Mouse (Mus musculus) olfactory bulb, adult 2 months (tissue): Measurements from ENCODE around the gene Pde10a. TPM values are rescaled to one million over a fixed set of nuclear protein-coding genes. Genes with fewer than 3 reads are reported as not detected.

Experiments
- H3K27ac ChIP-seq: fragments of 200-500 bp; 2 replicates; pipeline ENCODE4 v1.5.1; 2012; ENCODE audit warnings: low read depth, low read length; ENCODE audit not compliant: insufficient read depth
- H3K4me1 ChIP-seq: fragments of 200-500 bp; 2 replicates; pipeline ENCODE4 v1.6.1; 2012; ENCODE audit warnings: low read length; ENCODE audit not compliant: control insufficient read depth, insufficient read depth
- H3K4me3 ChIP-seq: fragments of 200-500 bp; 2 replicates; pipeline ENCODE4 v1.5.1; 2012; ENCODE audit warnings: mild to moderate bottlenecking, low read depth, low read length, moderate library complexity; ENCODE audit not compliant: insufficient read depth
- CTCF ChIP-seq: fragments of 200-500 bp; IDR thresholded peaks from 2 replicates; pipeline ENCODE4 v1.5.1; 2012; ENCODE audit warnings: low read depth, mild to moderate bottlenecking, low read length, moderate library complexity; ENCODE audit not compliant: insufficient read depth
- POLR2A ChIP-seq: fragments of 200-500 bp; IDR thresholded peaks from 2 replicates; pipeline ENCODE4 v1.6.1; 2012; ENCODE audit warnings: mild to moderate bottlenecking, low read depth, low read length, moderate library complexity; ENCODE audit not compliant: insufficient read depth
- WGBS: fragments of 180-500 bp; shearing (Covaris S2); methylation state at CpG from one replicate; pipeline ENCODE4 v1.1.7; 2018; 5-methylcytosine and 5-hydroxymethylcytosine counted together
- polyA plus RNA-seq: library from polyadenylated mRNA; stranded (reverse); fragments of >200 nt; gene quantifications from 2 replicates; pipeline ENCODE4 v1.2.4, GENCODE M21; 2012; ENCODE audit warnings: low replicate concordance; ENCODE audit not compliant: missing spikeins, insufficient read depth, insufficient read length

Pde10a gene
- polyA plus RNA-seq, 1 experiment, result not detected

GRCm38 (mm10) chr17:8815864-8816263 lies 290.7 kb downstream of the Pde10a start:
- peaks cover 12% of the 10 kb centered on the region for H3K4me1 ChIP-seq
- H3K27ac ChIP-seq, result no peak overlapping the region
- H3K4me3 ChIP-seq, result no peak overlapping the region
- no peak for TF ChIP-seq CTCF
- no peak for TF ChIP-seq POLR2A
- 80% methylated on average over 5 of the region's 5 CpGs for WGBS

- no peak for TF ChIP-seq CTCF
- TF ChIP-seq POLR2A, result no peak
- peaks cover 6% of the 10 kb centered on the region for H3K4me1 ChIP-seq
- no peak overlapping the region for H3K4me3 ChIP-seq
- 87% methylated on average over 13 of the region's 13 CpGs for WGBS
- H3K27ac ChIP-seq, result no peak overlapping the region
Measured at GRCm38 (mm10) chr17:8818675-8819074, 293.5 kb downstream of the Pde10a start.

- H3K27ac ChIP-seq, result no peak overlapping the region
- H3K4me1 ChIP-seq, result peaks cover 4% of the 10 kb centered on the region; the same call in 1 of the 2 replicates
- 86% methylated on average over 7 of the region's 7 CpGs for WGBS
- TF ChIP-seq POLR2A (no peak), CTCF (no peak)
- no peak overlapping the region for H3K4me3 ChIP-seq
Measured at GRCm38 (mm10) chr17:8823548-8823947, 298.4 kb downstream of the Pde10a start.

GRCm38 (mm10) chr17:8827204-8827603 lies 302.0 kb downstream of the Pde10a start:
- H3K4me3 ChIP-seq, result no peak overlapping the region
- no peak overlapping the region for H3K27ac ChIP-seq
- 65% methylated on average over 9 of the region's 9 CpGs for WGBS
- TF ChIP-seq CTCF (no peak), POLR2A (no peak)
- H3K4me1 ChIP-seq, result peaks cover 7% of the 10 kb centered on the region; the same call in 1 of the 2 replicates

GRCm38 (mm10) chr17:8831001-8831400 lies 305.8 kb downstream of the Pde10a start:
- H3K4me3 ChIP-seq, result no peak overlapping the region
- WGBS, result 80% methylated on average over 5 of the region's 5 CpGs
- TF ChIP-seq CTCF, result no peak
- no peak for TF ChIP-seq POLR2A

GRCm38 (mm10) chr17:8836292-8836691 lies 311.1 kb downstream of the Pde10a start:
- H3K4me3 ChIP-seq, result no peak overlapping the region
- 95% methylated on average over 5 of the region's 5 CpGs for WGBS
- no peak for TF ChIP-seq POLR2A
- TF ChIP-seq CTCF, result no peak
- no peak overlapping the region for H3K27ac ChIP-seq
- H3K4me1 ChIP-seq, result peaks cover 9% of the 10 kb centered on the region; the same call in 1 of the 2 replicates

More at GRCm38 (mm10) chr17:8831001-8831400, 305.8 kb downstream of the Pde10a start:
- Histone ChIP-seq H3K27ac (no peak overlapping the region), H3K4me1 (peaks cover 7% of the 10 kb centered on the region; the same call in 1 of the 2 replicates)

GRCm38 (mm10) chr17:8838252-8838651 lies 313.1 kb downstream of the Pde10a start:
- H3K4me3 ChIP-seq, result no peak overlapping the region
- TF ChIP-seq POLR2A (no peak), CTCF (no peak)
- H3K27ac ChIP-seq, result no peak overlapping the region
- H3K4me1 ChIP-seq, result peaks cover 13% of the 10 kb centered on the region
- WGBS, result 67% methylated on average over 8 of the region's 8 CpGs

GRCm38 (mm10) chr17:8839237-8840011 lies 314.3 kb downstream of the Pde10a start:
- H3K4me1 ChIP-seq, result peaks cover 18% of the 10 kb centered on the region
- no peak overlapping the region for H3K4me3 ChIP-seq
- WGBS, result 72% methylated on average over 10 of the region's 10 CpGs
- H3K27ac ChIP-seq, result no peak overlapping the region
- TF ChIP-seq CTCF, result no peak
- no peak for TF ChIP-seq POLR2A

GRCm38 (mm10) chr17:8841094-8841493 lies 315.9 kb downstream of the Pde10a start:
- TF ChIP-seq CTCF (no peak), POLR2A (no peak)
- Histone ChIP-seq H3K4me3 (no peak overlapping the region), H3K27ac (no peak overlapping the region), H3K4me1 (peaks cover 18% of the 10 kb centered on the region)
- WGBS, result 67% methylated on average over 8 of the region's 8 CpGs
